Mouse (Mus musculus) lung, embryonic 14.5 days (tissue): ENCODE data around the gene Tagln. TPM values are rescaled to one million over a fixed set of nuclear protein-coding genes. Genes with fewer than 3 reads are reported as not detected.
A peak's percentile ranks its signal among the peaks of the same experiment; 100 is the strongest.

Experiments used
- ATAC-seq: fragments of 200-750 bp; cut with Nextera tagmentation; 2 replicates; pipeline ENCODE4 v1.8.0; 2017; ENCODE audit warnings: mild to moderate bottlenecking, moderate TSS enrichment, moderate library complexity; ENCODE audit not compliant: insufficient read depth
- DNase-seq: peaks from one replicate; pipeline ENCODE4 v3.0.0-alpha.2; 2015
- H3K27ac ChIP-seq: fragments of 300-500 bp; sonication (generic); 2 replicates; pipeline ENCODE4 v1.5.1; 2014; ENCODE audit warnings: low read depth, mild to moderate bottlenecking, moderate library complexity
- H3K27me3 ChIP-seq: fragments of 300-500 bp; sonication (generic); 2 replicates; pipeline ENCODE4 v1.6.1; 2014; ENCODE audit warnings: low read length, control low read depth; ENCODE audit not compliant: insufficient read depth
- H3K36me3 ChIP-seq: fragments of 300-500 bp; sonication (generic); 2 replicates; pipeline ENCODE4 v1.6.1; 2014; ENCODE audit warnings: control low read depth; ENCODE audit not compliant: insufficient read depth
- H3K4me1 ChIP-seq: fragments of 300-500 bp; sonication (generic); 2 replicates; pipeline ENCODE4 v1.6.1; 2014; ENCODE audit warnings: antibody characterized with exemption, control low read depth; ENCODE audit not compliant: insufficient read depth
- H3K4me2 ChIP-seq: fragments of 300-500 bp; sonication (generic); 2 replicates; pipeline ENCODE4 v1.6.1; 2014; ENCODE audit warnings: mild to moderate bottlenecking
- H3K4me3 ChIP-seq: fragments of 300-500 bp; sonication (generic); 2 replicates; pipeline ENCODE4 v1.5.1; 2014; ENCODE audit warnings: low read depth, low read length
- H3K9ac ChIP-seq: fragments of 300-500 bp; sonication (generic); 2 replicates; pipeline ENCODE4 v1.6.1; 2014
- H3K9me3 ChIP-seq: fragments of 300-500 bp; sonication (generic); 2 replicates; pipeline ENCODE4 v1.6.1; 2016; ENCODE audit warnings: low read depth, low read length, control low read depth
- CTCF ChIP-seq: IDR thresholded peaks from 2 replicates; pipeline ENCODE4 v1.5.1; 2016; ENCODE audit warnings: antibody characterized with exemption, low read depth
- WGBS: fragments of 180-500 bp; shearing (Covaris S2); extraction: QIAGEN DNeasy Blood & Tissue Kit; methylation state at CpG from one replicate; pipeline ENCODE4 v1.1.7; 2014; 5-methylcytosine and 5-hydroxymethylcytosine counted together
- polyA plus RNA-seq: library from polyadenylated mRNA; unstranded; fragments of >200 nt; fragmentation: Nextera tagmentation; extraction: Ambion mirVana; gene quantifications from 2 replicates; pipeline ENCODE4 v1.2.1, GENCODE M21; 2014

Tagln gene
- polyA plus RNA-seq, 1 experiment from 2014 or later, result 150 TPM

GRCm38 (mm10) chr9:45954294-45955106 lies 18.6 kb upstream of the Tagln start:
- peak; percentile 50 for ATAC-seq
- DNase-seq, result peak; percentile 55
- Histone ChIP-seq H3K9ac (peak overlapping the region; percentile 90), H3K4me2 (peak overlapping the region; percentile 65), H3K27me3 (no peaks in the 10 kb centered on the region), H3K9me3 (no peaks in the 10 kb centered on the region), H3K4me3 (peak overlapping the region; percentile 93), H3K27ac (peak overlapping the region; percentile 90), H3K4me1 (peaks cover 6% of the 10 kb centered on the region; the same call in 1 of the 2 replicates), H3K36me3 (peaks cover 27% of the 10 kb centered on the region)
- WGBS, result under 1% methylated on average over 60 of the region's 63 CpGs
- TF ChIP-seq CTCF, result no peak

GRCm38 (mm10) chr9:45953511-45954293 lies 17.8 kb upstream of the Tagln start:
- peak overlapping the region; percentile 90 for H3K9ac ChIP-seq
- 46% methylated on average over 13 of the region's 13 CpGs for WGBS
- peak overlapping the region; percentile 93 for H3K4me3 ChIP-seq
- H3K4me1 ChIP-seq, result peaks cover 3% of the 10 kb centered on the region; the same call in 1 of the 2 replicates
- no peaks in the 10 kb centered on the region for H3K27me3 ChIP-seq
- peak overlapping the region; percentile 65 for H3K4me2 ChIP-seq
- no peak for TF ChIP-seq CTCF
- ATAC-seq, result no peak
- H3K9me3 ChIP-seq, result no peaks in the 10 kb centered on the region
- H3K36me3 ChIP-seq, result peaks cover 34% of the 10 kb centered on the region
- H3K27ac ChIP-seq, result peak overlapping the region; percentile 90; the same call in 1 of the 2 replicates
- no peak for DNase-seq

- Histone ChIP-seq H3K27ac (no peak overlapping the region), H3K4me1 (peaks cover 3% of the 10 kb centered on the region; the same call in 1 of the 2 replicates), H3K9ac (no peak overlapping the region; the same call in 1 of the 2 replicates), H3K36me3 (peaks cover 41% of the 10 kb centered on the region), H3K4me2 (peak overlapping the region; percentile 65; the same call in 1 of the 2 replicates), H3K4me3 (no peak overlapping the region), H3K27me3 (no peaks in the 10 kb centered on the region), H3K9me3 (no peaks in the 10 kb centered on the region)
- ATAC-seq, result no peak
- WGBS, result 75% methylated on average over 7 of the region's 7 CpGs
- no peak for DNase-seq
- TF ChIP-seq CTCF, result no peak
These were observed 17.0 kb upstream of the Tagln start for GRCm38 (mm10) chr9:45952890-45953289.

- no peaks in the 10 kb centered on the region for H3K27me3 ChIP-seq
- no peak overlapping the region for H3K9ac ChIP-seq
- no peak for TF ChIP-seq CTCF
- no peak overlapping the region for H3K4me3 ChIP-seq
- H3K9me3 ChIP-seq, result no peaks in the 10 kb centered on the region
- no peak overlapping the region for H3K27ac ChIP-seq
- H3K36me3 ChIP-seq, result peaks cover 47% of the 10 kb centered on the region
- H3K4me1 ChIP-seq, result peaks cover 3% of the 10 kb centered on the region; the same call in 1 of the 2 replicates
- 88% methylated on average over 4 of the region's 4 CpGs for WGBS
- no peak for DNase-seq
- no peak for ATAC-seq
- no peak overlapping the region for H3K4me2 ChIP-seq
These were observed 16.2 kb upstream of the Tagln start for GRCm38 (mm10) chr9:45952057-45952456.

GRCm38 (mm10) chr9:45946872-45947183 lies 11.0 kb upstream of the Tagln start:
- TF ChIP-seq CTCF, result no peak
- Histone ChIP-seq H3K9ac (no peak overlapping the region), H3K27ac (no peak overlapping the region), H3K36me3 (peaks cover 86% of the 10 kb centered on the region), H3K4me3 (no peak overlapping the region), H3K9me3 (no peaks in the 10 kb centered on the region), H3K4me1 (no peaks in the 10 kb centered on the region), H3K27me3 (no peaks in the 10 kb centered on the region), H3K4me2 (no peak overlapping the region)
- 81% methylated on average over 10 of the region's 10 CpGs for WGBS
- ATAC-seq (no peak), DNase-seq (no peak)

- no peaks in the 10 kb centered on the region for H3K9me3 ChIP-seq
- no peak overlapping the region for H3K9ac ChIP-seq
- H3K4me3 ChIP-seq, result no peak overlapping the region
- ATAC-seq, result no peak
- no peaks in the 10 kb centered on the region for H3K4me1 ChIP-seq
- H3K4me2 ChIP-seq, result no peak overlapping the region
- WGBS, result 85% methylated on average over 16 of the region's 16 CpGs
- TF ChIP-seq CTCF, result no peak
- DNase-seq, result no peak
- no peak overlapping the region for H3K27ac ChIP-seq
- H3K36me3 ChIP-seq, result peaks cover 88% of the 10 kb centered on the region
- H3K27me3 ChIP-seq, result no peaks in the 10 kb centered on the region
These were observed 10.5 kb upstream of the Tagln start for GRCm38 (mm10) chr9:45946182-45946871.
